Mouse (Mus musculus): ENCODE data around the gene Srrm4. TPM values are rescaled to one million over a fixed set of nuclear protein-coding genes. Genes with fewer than 3 reads are reported as not detected.

Gene Srrm4
- polyA plus RNA-seq, 1 experiment from 2014 or later, result 23.7 TPM

- H3K36me3 ChIP-seq, result peaks cover 33% of the 10 kb centered on the region
- H3K27me3 ChIP-seq (replicated peaks), result peaks cover 7% of the 10 kb centered on the region
- 11% methylated on average over 11 of the region's 11 CpGs for WGBS
- no peak for ATAC-seq (ENCODE audit: low FRiP score, low read depth)
- no peak overlapping the region for H3K4me3 ChIP-seq
- peaks cover 9% of the 10 kb centered on the region; the same call in 1 of the 2 replicates for H3K4me1 ChIP-seq
- no peak overlapping the region for H3K9ac ChIP-seq
- no peak overlapping the region for H3K27ac ChIP-seq
- H3K9me3 ChIP-seq, result no peaks in the 10 kb centered on the region
- H3K4me2 ChIP-seq (replicated peaks), result no peak overlapping the region; the same call in 1 of the 2 replicates
These were observed 143.0 kb downstream of the Srrm4 start for GRCm38 (mm10) chr5:116448409-116449191.

GRCm38 (mm10) chr5:116447821-116448350 is 143.7 kb downstream of the Srrm4 start:
- H3K27ac ChIP-seq, result no peak overlapping the region
- no peak overlapping the region for H3K4me3 ChIP-seq
- H3K4me2 ChIP-seq (replicated peaks), result no peak overlapping the region
- H3K9me3 ChIP-seq, result no peaks in the 10 kb centered on the region
- 0 out of 2 replicates have a peak, but pooled peaks cover 6% of the 10 kb centered on the region for H3K4me1 ChIP-seq
- 47% methylated on average over 11 of the region's 11 CpGs for WGBS
- peaks cover 35% of the 10 kb centered on the region for H3K36me3 ChIP-seq
- ATAC-seq (ENCODE audit: low FRiP score, low read depth), result no peak
- no peak overlapping the region for H3K9ac ChIP-seq
- peaks cover 7% of the 10 kb centered on the region for H3K27me3 ChIP-seq (replicated peaks)

- H3K9ac ChIP-seq, result no peak overlapping the region
- 51% methylated on average over 23 of the region's 23 CpGs for WGBS
- ATAC-seq (ENCODE audit: low FRiP score, low read depth), result no peak
- H3K27ac ChIP-seq, result no peak overlapping the region
- no peak overlapping the region for H3K4me2 ChIP-seq (replicated peaks)
- no peaks in the 10 kb centered on the region for H3K9me3 ChIP-seq
- H3K36me3 ChIP-seq, result peaks cover 26% of the 10 kb centered on the region
- peaks cover 7% of the 10 kb centered on the region for H3K27me3 ChIP-seq (replicated peaks)
- H3K4me3 ChIP-seq, result no peak overlapping the region
- H3K4me1 ChIP-seq, result 0 out of 2 replicates have a peak, but pooled peaks cover 6% of the 10 kb centered on the region
These were observed 145.1 kb downstream of the Srrm4 start for GRCm38 (mm10) chr5:116446552-116446951.

GRCm38 (mm10) chr5:116445634-116446367 is 145.8 kb downstream of the Srrm4 start:
- H3K27me3 ChIP-seq (replicated peaks), result peaks cover 7% of the 10 kb centered on the region
- no peak overlapping the region for H3K27ac ChIP-seq
- ATAC-seq (ENCODE audit: low FRiP score, low read depth), result no peak
- 0 out of 2 replicates have a peak, but pooled peaks cover 6% of the 10 kb centered on the region for H3K4me1 ChIP-seq
- no peak overlapping the region for H3K4me3 ChIP-seq
- WGBS, result 44% methylated on average over 10 of the region's 10 CpGs
- H3K4me2 ChIP-seq (replicated peaks), result no peak overlapping the region
- no peak overlapping the region for H3K9ac ChIP-seq
- H3K36me3 ChIP-seq, result peaks cover 27% of the 10 kb centered on the region
- no peaks in the 10 kb centered on the region for H3K9me3 ChIP-seq

GRCm38 (mm10) chr5:116444517-116444916 is 147.1 kb downstream of the Srrm4 start:
- no peak overlapping the region for H3K27ac ChIP-seq
- no peak overlapping the region for H3K4me2 ChIP-seq (replicated peaks)
- 65% methylated on average over 27 of the region's 27 CpGs for WGBS
- no peaks in the 10 kb centered on the region for H3K9me3 ChIP-seq
- H3K4me1 ChIP-seq, result 0 out of 2 replicates have a peak, but pooled peaks cover 6% of the 10 kb centered on the region
- H3K9ac ChIP-seq, result no peak overlapping the region
- H3K4me3 ChIP-seq, result no peak overlapping the region
- peaks cover 27% of the 10 kb centered on the region for H3K36me3 ChIP-seq
- H3K27me3 ChIP-seq (replicated peaks), result peaks cover 7% of the 10 kb centered on the region
- no peak for ATAC-seq (ENCODE audit: low FRiP score, low read depth)

GRCm38 (mm10) chr5:116443459-116443940 is 148.1 kb downstream of the Srrm4 start:
- no peak for ATAC-seq (ENCODE audit: low FRiP score, low read depth)
- H3K27ac ChIP-seq, result no peak overlapping the region
- H3K4me2 ChIP-seq (replicated peaks), result no peak overlapping the region

GRCm38 (mm10) chr5:116442697-116443458 is 148.7 kb downstream of the Srrm4 start:
- H3K36me3 ChIP-seq, result peaks cover 27% of the 10 kb centered on the region
- no peak for ATAC-seq (ENCODE audit: low FRiP score, low read depth)
- H3K9me3 ChIP-seq, result no peaks in the 10 kb centered on the region
- H3K4me2 ChIP-seq (replicated peaks), result no peak overlapping the region
- peaks cover 5% of the 10 kb centered on the region for H3K27me3 ChIP-seq (replicated peaks)
- no peak overlapping the region for H3K27ac ChIP-seq
- 77% methylated on average over 7 of the region's 7 CpGs for WGBS
- no peak overlapping the region for H3K9ac ChIP-seq
- no peak overlapping the region for H3K4me3 ChIP-seq
- H3K4me1 ChIP-seq, result no peaks in the 10 kb centered on the region

More at GRCm38 (mm10) chr5:116443459-116443940, 148.1 kb downstream of the Srrm4 start:
- no peak overlapping the region for H3K4me3 ChIP-seq
- no peaks in the 10 kb centered on the region for H3K4me1 ChIP-seq
- H3K9ac ChIP-seq, result no peak overlapping the region
- 80% methylated on average over 8 of the region's 8 CpGs for WGBS
- H3K36me3 ChIP-seq, result peaks cover 27% of the 10 kb centered on the region
- no peaks in the 10 kb centered on the region for H3K9me3 ChIP-seq
- H3K27me3 ChIP-seq (replicated peaks), result peaks cover 5% of the 10 kb centered on the region

GRCm38 (mm10) chr5:116440251-116440650 is 151.4 kb downstream of the Srrm4 start:
- no peak overlapping the region for H3K4me2 ChIP-seq (replicated peaks)
- ATAC-seq (ENCODE audit: low FRiP score, low read depth), result no peak
- no peak overlapping the region for H3K27ac ChIP-seq
- WGBS, result 82% methylated on average over 4 of the region's 4 CpGs
- H3K4me3 ChIP-seq, result no peak overlapping the region
- H3K36me3 ChIP-seq, result peaks cover 21% of the 10 kb centered on the region
- H3K4me1 ChIP-seq, result no peaks in the 10 kb centered on the region
- no peak overlapping the region for H3K9ac ChIP-seq
- H3K27me3 ChIP-seq (replicated peaks), result peaks cover 5% of the 10 kb centered on the region
- no peaks in the 10 kb centered on the region for H3K9me3 ChIP-seq

- no peak overlapping the region for H3K9ac ChIP-seq
- no peak overlapping the region for H3K4me3 ChIP-seq
- peaks cover 3% of the 10 kb centered on the region; the same call in 1 of the 2 replicates for H3K4me1 ChIP-seq
- H3K9me3 ChIP-seq, result no peaks in the 10 kb centered on the region
- H3K4me2 ChIP-seq (replicated peaks), result no peak overlapping the region
- no peak overlapping the region for H3K27ac ChIP-seq
- ATAC-seq (ENCODE audit: low FRiP score, low read depth), result no peak
- peaks cover 5% of the 10 kb centered on the region for H3K36me3 ChIP-seq
- WGBS, result 16% methylated on average over 4 of the region's 4 CpGs
- H3K27me3 ChIP-seq (replicated peaks), result no peaks in the 10 kb centered on the region
These were observed 153.3 kb downstream of the Srrm4 start for GRCm38 (mm10) chr5:116438328-116438727.

GRCm38 (mm10) chr5:116436117-116436516 is 155.5 kb downstream of the Srrm4 start:
- ATAC-seq (ENCODE audit: low FRiP score, low read depth), result no peak
- Histone ChIP-seq H3K4me1 (peaks cover 3% of the 10 kb centered on the region; the same call in 1 of the 2 replicates), H3K4me3 (no peak overlapping the region), H3K27ac (no peak overlapping the region), H3K36me3 (no peaks in the 10 kb centered on the region), H3K4me2 (replicated peaks) (no peak overlapping the region), H3K9ac (no peak overlapping the region), H3K27me3 (replicated peaks) (no peaks in the 10 kb centered on the region), H3K9me3 (no peaks in the 10 kb centered on the region)

- Histone ChIP-seq H3K36me3 (no peaks in the 10 kb centered on the region), H3K4me2 (replicated peaks) (no peak overlapping the region), H3K4me3 (no peak overlapping the region), H3K4me1 (peaks cover 3% of the 10 kb centered on the region; the same call in 1 of the 2 replicates), H3K9ac (no peak overlapping the region), H3K9me3 (no peaks in the 10 kb centered on the region), H3K27ac (no peak overlapping the region), H3K27me3 (replicated peaks) (no peaks in the 10 kb centered on the region)
- ATAC-seq (ENCODE audit: low FRiP score, low read depth), result no peak
- WGBS, result 73% methylated on average over 13 of the region's 13 CpGs
These were observed 156.4 kb downstream of the Srrm4 start for GRCm38 (mm10) chr5:116434976-116435850.

Measured in neural tube, embryonic 12.5 days (tissue).